Mouse (Mus musculus) heart, adult 2 months (tissue): Measurements from ENCODE around the gene Trim47. TPM values are rescaled to one million over a fixed set of nuclear protein-coding genes. Genes with fewer than 3 reads are reported as not detected.

Source experiments
- DNase-seq, 2 experiments: peaks; one replicate each; pipeline ENCODE4 v3.0.0; 2021
- H3K27ac ChIP-seq: fragments of 200-600 bp; 2 replicates; pipeline ENCODE4 v1.8.1; 2022
- H3K27me3 ChIP-seq: fragments of 200-500 bp; 2 replicates; pipeline ENCODE4 v1.6.1; 2012; ENCODE audit warnings: mild to moderate bottlenecking, low read length, inconsistent platforms, mixed read lengths; ENCODE audit not compliant: control insufficient read depth, insufficient read depth
- H3K36me3 ChIP-seq: fragments of 200-500 bp; 2 replicates; pipeline ENCODE4 v1.6.1; 2012; ENCODE audit warnings: low read length, inconsistent platforms; ENCODE audit not compliant: control insufficient read depth, insufficient read depth
- H3K4me1 ChIP-seq: fragments of 200-500 bp; 2 replicates; pipeline ENCODE4 v1.6.1; 2011; ENCODE audit warnings: low read length; ENCODE audit not compliant: control insufficient read depth, insufficient read depth
- H3K4me3 ChIP-seq: fragments of 200-600 bp; 2 replicates; pipeline ENCODE4 v1.8.1; 2022
- H3K79me2 ChIP-seq: fragments of 200-500 bp; replicated peaks from 2 replicates; pipeline ENCODE4 v1.6.1; 2012; ENCODE audit warnings: mild to moderate bottlenecking, inconsistent platforms, low read length, moderate library complexity, mixed read lengths; ENCODE audit not compliant: control insufficient read depth, insufficient read depth
- H3K9ac ChIP-seq: fragments of 200-500 bp; 2 replicates; pipeline ENCODE4 v1.6.1; 2012; ENCODE audit warnings: low read depth, mild to moderate bottlenecking, control low read depth, inconsistent platforms, low read length, mixed read lengths
- CTCF ChIP-seq: fragments of 200-600 bp; IDR thresholded peaks from 2 replicates; pipeline ENCODE4 v1.8.1; 2022; ENCODE audit warnings: antibody characterized with exemption, mild to moderate bottlenecking, moderate library complexity
- EP300 ChIP-seq: fragments of 200-500 bp; IDR thresholded peaks from 2 replicates; pipeline ENCODE4 v1.6.1; 2011; ENCODE audit warnings: low read depth, low read length, control low read depth; ENCODE audit not compliant: insufficient read depth
- POLR2A ChIP-seq: fragments of 200-500 bp; IDR thresholded peaks from 2 replicates; pipeline ENCODE4 v1.6.1; 2011; ENCODE audit warnings: mild to moderate bottlenecking, low read depth, low read length, control low read depth; ENCODE audit not compliant: insufficient read depth
- WGBS: fragments of 180-500 bp; shearing (Covaris S2); methylation state at CpG from one replicate; pipeline ENCODE4 v1.1.7; 2018; 5-methylcytosine and 5-hydroxymethylcytosine counted together
- intact Hi-C: fragments of 180-260 bp; cut with DNase I; formaldehyde crosslinking; loops from one replicate; pipeline ENCODE4 v1.15.1; 2025
- polyA plus RNA-seq: library from polyadenylated mRNA; depleted of rRNA; stranded (reverse); fragments of >200 nt; gene quantifications from 2 replicates; pipeline ENCODE4 v1.2.3, GENCODE M21; 2012
- total RNA-seq, 2 experiments: library from RNA; stranded (reverse); gene quantifications; 2 replicates each; pipeline ENCODE4 v1.2.3; 2021

The Trim47 gene
- total and polyA plus RNA-seq, 3 experiments = 23.1 to 29.5 (median 28.2) TPM

- intact Hi-C loops = no loop called here
- TF ChIP-seq POLR2A (no peak), EP300 (no peak), CTCF (no peak)
- WGBS = 72% methylated on average over 10 of the region's 10 CpGs
- Histone ChIP-seq H3K79me2 (no peaks in the 10 kb centered on the region), H3K4me3 (no peak overlapping the region), H3K4me1 (no peaks in the 10 kb centered on the region), H3K36me3 (no peaks in the 10 kb centered on the region), H3K27ac (no peak overlapping the region), H3K27me3 (no peaks in the 10 kb centered on the region), H3K9ac (no peak overlapping the region)
- no peak for DNase-seq
These were observed 48.2 kb downstream of the Trim47 start for GRCm38 (mm10) chr11:116078676-116079320.

- H3K27me3 ChIP-seq = no peaks in the 10 kb centered on the region
- 31% methylated on average over 16 of the region's 16 CpGs for WGBS
- H3K4me3 ChIP-seq = no peak overlapping the region
- H3K27ac ChIP-seq = no peak overlapping the region
- no peaks in the 10 kb centered on the region for H3K4me1 ChIP-seq
- H3K36me3 ChIP-seq = no peaks in the 10 kb centered on the region
- intact Hi-C loops = no loop called here
- no peaks in the 10 kb centered on the region for H3K79me2 ChIP-seq
- DNase-seq = peak; percentile 70 to 75
- H3K9ac ChIP-seq = peak overlapping the region; percentile 44
- no peak; the same call in 1 of the 2 replicates for TF ChIP-seq POLR2A
- no peak for TF ChIP-seq CTCF
- no peak for TF ChIP-seq EP300
These were observed 48.8 kb downstream of the Trim47 start for GRCm38 (mm10) chr11:116078221-116078620.

GRCm38 (mm10) chr11:116077446-116078204 is 49.4 kb downstream of the Trim47 start, which contains the start of gene Unc13d:
Unc13d (minus strand) TSS chr11:116077961.
- H3K27me3 ChIP-seq = no peaks in the 10 kb centered on the region
- H3K4me3 ChIP-seq = no peak within 1 kb of the TSS
- DNase-seq = peak; percentile 47 to 72
- intact Hi-C loops = no loop called here
- TF ChIP-seq CTCF = peak; percentile 31
- no peak for TF ChIP-seq EP300
- no peak for TF ChIP-seq POLR2A
- peak within 1 kb of the TSS; percentile 44 for H3K9ac ChIP-seq
- whole genome bisulfite sequencing = 48% methylated on average over 22 of the region's 22 CpGs
- no peaks in the 10 kb centered on the region for H3K4me1 ChIP-seq
- H3K27ac ChIP-seq = no peak within 1 kb of the TSS
- no peaks in the 10 kb centered on the region for H3K36me3 ChIP-seq
- H3K79me2 ChIP-seq = no peaks in the 10 kb centered on the region

GRCm38 (mm10) chr11:116076836-116077235 is 50.2 kb downstream of the Trim47 start:
- TF ChIP-seq EP300 (no peak), POLR2A (no peak), CTCF (no peak)
- no peaks in the 10 kb centered on the region for H3K4me1 ChIP-seq
- H3K9ac ChIP-seq = no peak overlapping the region
- WGBS = 58% methylated on average over 7 of the region's 7 CpGs
- no peaks in the 10 kb centered on the region for H3K27me3 ChIP-seq
- H3K4me3 ChIP-seq = no peak overlapping the region
- no peaks in the 10 kb centered on the region for H3K79me2 ChIP-seq
- no peak overlapping the region for H3K27ac ChIP-seq
- DNase-seq = no peak
- intact Hi-C loops = no loop called here
- H3K36me3 ChIP-seq = no peaks in the 10 kb centered on the region

GRCm38 (mm10) chr11:116076266-116076540 is 50.8 kb downstream of the Trim47 start:
- H3K4me1 ChIP-seq = no peaks in the 10 kb centered on the region
- H3K79me2 ChIP-seq = no peaks in the 10 kb centered on the region
- no peak overlapping the region for H3K4me3 ChIP-seq
- intact Hi-C loops = no loop called here
- no peak for DNase-seq
- TF ChIP-seq CTCF = no peak
- no peak for TF ChIP-seq EP300
- no peak for TF ChIP-seq POLR2A
- 73% methylated on average over 7 of the region's 7 CpGs for WGBS
- no peak overlapping the region for H3K9ac ChIP-seq
- H3K36me3 ChIP-seq = no peaks in the 10 kb centered on the region
- no peaks in the 10 kb centered on the region for H3K27me3 ChIP-seq
- H3K27ac ChIP-seq = no peak overlapping the region

GRCm38 (mm10) chr11:116075539-116076265 is 51.3 kb downstream of the Trim47 start:
- no peak overlapping the region for H3K27ac ChIP-seq
- intact Hi-C loops = no loop called here
- H3K36me3 ChIP-seq = no peaks in the 10 kb centered on the region
- H3K27me3 ChIP-seq = no peaks in the 10 kb centered on the region
- TF ChIP-seq CTCF (no peak), POLR2A (no peak), EP300 (no peak)
- no peak for DNase-seq
- no peaks in the 10 kb centered on the region for H3K79me2 ChIP-seq
- H3K4me3 ChIP-seq = no peak overlapping the region
- no peaks in the 10 kb centered on the region for H3K4me1 ChIP-seq
- 52% methylated on average over 20 of the region's 20 CpGs for WGBS
- H3K9ac ChIP-seq = no peak overlapping the region
